Mouse (Mus musculus) common myeloid progenitor, adult 5-6 weeks (primary cell): Measurements from ENCODE around the gene Oaz2. TPM values are rescaled to one million over a fixed set of nuclear protein-coding genes. Genes with fewer than 3 reads are reported as not detected.
"Not testable (repeated sequence)": the region's sequence is repeated elsewhere in the genome, so short reads cannot be mapped to it uniquely, and the experiment has no call there.

Experiments
- ATAC-seq: replicated peaks from 2 replicates; pipeline ENCODE4 v1.8.0; 2016; ENCODE audit warnings: low read depth, mild to moderate bottlenecking, moderate TSS enrichment, inconsistent platforms; ENCODE audit not compliant: poor library complexity, severe bottlenecking
- total RNA-seq: library from RNA; stranded (forward); fragments of 200-1000, 187-1606 nt; gene quantifications from 2 replicates; pipeline ENCODE4 v1.2.3, GENCODE M21; 2017

Oaz2 gene
- total RNA-seq, 1 experiment from 2014 or later: 45.3 TPM

DNA sequence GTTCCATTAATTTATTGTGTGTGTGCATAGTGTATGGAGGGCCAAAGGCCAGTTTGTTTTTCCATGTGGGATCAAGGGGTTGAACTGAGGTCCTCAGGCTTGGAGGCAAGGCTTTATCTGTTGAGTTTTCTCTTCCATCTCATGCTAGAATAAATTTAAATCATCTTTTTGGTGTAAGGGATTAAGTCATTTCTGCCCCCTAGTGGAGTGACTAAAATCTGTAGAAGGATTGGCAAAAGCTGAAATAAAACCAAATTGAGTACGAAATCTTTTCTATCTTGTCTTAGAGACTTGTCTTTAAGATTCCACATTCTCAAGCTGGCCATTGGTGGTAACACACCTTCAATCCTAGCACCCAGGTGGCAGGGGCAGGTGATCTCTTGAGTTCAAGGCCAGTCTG lies 15.2 kb downstream of the Oaz2 start:
- ATAC-seq: no peak

DNA sequence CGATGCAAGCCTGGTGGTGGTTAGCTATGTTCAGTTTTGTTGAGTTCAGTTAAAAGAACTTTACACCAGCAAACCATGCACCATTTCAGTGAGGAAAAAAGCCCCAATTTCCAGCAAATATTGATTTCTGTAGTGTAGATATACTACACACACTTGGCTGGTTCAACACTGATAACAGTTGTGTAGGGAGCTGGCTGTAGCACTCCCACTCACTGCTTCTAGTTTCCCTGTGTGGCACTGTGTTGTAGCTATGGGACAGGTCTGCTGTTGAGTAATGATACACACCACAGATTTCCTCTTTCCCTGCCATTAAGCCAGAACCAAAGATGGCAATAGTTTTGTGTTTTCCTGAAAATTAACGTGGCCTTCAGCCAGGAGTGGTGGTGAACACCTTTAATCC lies 16.9 kb downstream of the Oaz2 start:
- no peak for ATAC-seq

DNA sequence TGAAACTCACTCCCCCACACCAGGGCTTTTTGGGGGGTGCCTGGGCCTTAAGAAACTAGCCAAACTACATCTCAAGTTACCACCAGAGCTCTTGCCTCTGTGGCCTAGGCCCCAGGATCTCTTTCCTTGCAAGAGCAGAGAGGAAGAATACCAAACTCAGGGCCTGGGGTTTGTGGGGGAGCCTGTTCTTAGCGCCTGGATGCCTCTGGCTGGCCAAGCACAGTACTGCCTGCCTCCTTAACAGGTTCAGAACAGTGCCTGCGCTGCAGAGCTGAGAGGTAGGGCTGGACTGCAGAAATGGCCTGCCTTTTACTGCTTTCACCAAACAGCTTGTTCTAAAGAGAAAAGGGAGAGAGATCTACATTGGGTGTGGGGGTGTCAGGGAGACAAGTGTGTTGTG lies 22.1 kb downstream of the Oaz2 start:
- not testable (repeated sequence) for ATAC-seq

DNA sequence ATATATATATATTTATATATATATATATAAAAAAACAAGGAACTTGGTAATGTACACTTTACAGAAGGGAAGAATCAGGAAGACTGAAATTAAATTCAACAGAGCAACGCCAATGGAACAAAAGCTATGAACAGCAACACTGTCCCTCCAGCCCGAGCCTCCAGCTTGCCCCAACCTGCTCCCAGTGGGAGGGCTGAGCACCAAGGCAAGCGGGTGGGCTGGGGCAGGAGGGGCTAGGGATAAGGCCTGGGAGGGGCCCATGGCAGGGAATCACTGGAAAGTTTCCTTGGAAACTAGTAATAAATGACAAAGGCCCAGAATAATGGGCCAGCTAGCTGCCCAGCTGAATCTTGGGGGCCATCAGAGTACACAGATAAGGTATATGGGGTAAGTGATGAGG lies 24.7 kb downstream of the Oaz2 start:
- ATAC-seq: no peak

DNA sequence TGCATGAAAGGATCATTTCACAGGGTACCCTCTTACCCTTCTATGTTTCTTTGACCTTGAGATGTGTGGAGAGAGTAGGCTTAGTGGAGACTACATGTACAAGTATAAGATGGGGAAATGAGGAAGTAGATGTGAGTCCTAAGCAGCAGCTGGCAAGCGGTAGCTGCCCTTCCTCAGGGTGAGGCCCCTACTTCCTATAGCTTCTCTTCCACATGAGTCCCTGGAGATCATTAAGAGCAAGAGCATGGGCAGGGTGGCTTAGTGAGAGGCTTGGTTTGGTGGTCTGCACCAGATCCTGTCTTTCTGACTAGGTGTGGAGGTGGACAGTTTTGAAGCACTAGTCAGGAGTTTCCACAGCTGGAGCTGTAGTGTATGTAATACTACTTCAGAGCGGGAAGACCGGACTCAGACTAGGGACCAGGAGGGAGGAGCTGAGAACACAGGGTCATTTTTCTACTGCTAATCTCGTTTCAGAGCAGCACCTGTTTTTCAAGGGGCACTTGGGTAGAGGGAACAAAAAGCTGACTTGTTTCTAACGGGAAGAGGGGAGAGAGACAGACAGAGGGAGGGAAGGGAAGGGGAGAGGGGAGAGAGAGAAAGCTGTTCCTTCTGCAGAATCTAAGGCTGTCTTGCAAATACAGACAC lies 25.3 kb downstream of the Oaz2 start:
- peak; percentile 86 for ATAC-seq

DNA sequence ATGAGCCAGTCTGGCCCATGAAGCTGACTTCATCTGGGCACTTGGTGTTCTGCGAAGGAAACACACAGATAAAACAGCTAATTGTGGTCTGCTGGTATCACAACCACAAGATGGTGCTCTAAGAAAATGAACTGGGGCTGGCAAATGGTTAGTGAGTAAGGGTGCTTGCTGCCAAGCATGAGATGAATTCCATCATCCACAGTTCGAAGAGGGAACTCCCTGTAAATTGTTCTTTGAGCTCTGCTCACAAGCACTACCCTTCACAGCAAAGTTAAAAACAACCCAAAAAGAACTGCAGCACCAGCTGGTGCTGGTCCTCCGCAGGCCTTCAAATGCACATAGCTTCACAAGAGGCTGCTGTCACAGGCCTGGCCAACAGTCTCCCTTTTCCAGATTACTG lies 27.8 kb downstream of the Oaz2 start:
- peak; percentile 40; the same call in 1 of the 2 replicates for ATAC-seq

DNA sequence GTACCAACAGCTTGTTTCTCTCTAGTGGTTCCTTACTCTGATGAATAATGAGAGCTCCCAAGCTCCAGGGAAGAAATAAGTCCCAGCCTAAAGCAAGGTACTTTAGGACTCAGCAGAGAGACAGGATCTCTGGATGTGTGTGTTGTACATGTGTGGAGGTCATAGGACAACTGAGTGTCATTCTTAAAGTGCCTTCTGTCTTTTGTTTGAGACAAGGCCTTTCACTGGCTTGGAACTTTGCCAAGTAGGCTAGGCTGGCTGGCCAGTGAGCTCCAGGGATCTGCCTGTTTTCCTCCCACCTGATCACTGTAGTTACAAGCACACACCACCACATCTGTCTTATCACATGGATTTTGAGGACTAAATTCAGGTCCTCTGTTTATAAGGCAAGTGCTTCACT lies 28.5 kb downstream of the Oaz2 start:
- no peak for ATAC-seq

DNA sequence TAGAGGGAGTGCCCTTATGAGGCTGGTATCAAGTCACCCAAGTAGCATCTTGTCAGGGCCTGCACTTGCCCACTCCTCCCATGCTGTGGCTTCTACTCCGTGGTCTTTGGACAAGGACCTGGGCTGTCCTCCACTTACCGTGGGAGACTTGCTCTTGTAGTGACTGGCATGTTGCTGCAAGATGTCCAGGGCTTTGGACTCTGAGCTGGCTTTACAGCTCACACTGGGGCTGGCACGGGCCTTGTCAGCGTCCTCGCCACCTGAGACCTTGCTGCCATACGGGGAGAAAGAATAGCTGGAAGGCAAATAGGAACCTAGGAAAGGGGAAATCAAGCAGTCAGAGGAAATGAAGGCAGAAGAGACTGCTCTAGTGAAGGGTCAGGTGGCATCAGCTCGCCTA lies 29.6 kb downstream of the Oaz2 start:
- no peak for ATAC-seq

DNA sequence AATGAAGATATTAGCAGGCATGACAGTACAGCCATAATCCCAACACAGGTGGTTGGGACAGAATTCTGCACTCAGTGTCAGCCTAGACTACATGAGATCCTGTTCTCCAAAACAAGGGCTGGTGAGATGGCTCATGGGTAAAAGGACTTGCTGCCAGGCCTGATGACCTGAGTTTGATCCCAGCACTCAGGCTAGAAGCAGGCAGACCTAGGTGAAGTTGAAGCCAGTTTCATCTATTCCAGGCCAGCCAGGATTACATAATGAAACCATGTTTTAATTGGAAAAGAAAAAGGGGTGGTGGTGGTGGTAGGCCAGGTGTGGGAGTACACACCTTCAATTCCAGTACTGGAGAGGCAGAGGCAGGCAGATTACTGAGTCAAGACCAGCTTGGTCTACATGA lies 30.2 kb downstream of the Oaz2 start:
- no peak for ATAC-seq

DNA sequence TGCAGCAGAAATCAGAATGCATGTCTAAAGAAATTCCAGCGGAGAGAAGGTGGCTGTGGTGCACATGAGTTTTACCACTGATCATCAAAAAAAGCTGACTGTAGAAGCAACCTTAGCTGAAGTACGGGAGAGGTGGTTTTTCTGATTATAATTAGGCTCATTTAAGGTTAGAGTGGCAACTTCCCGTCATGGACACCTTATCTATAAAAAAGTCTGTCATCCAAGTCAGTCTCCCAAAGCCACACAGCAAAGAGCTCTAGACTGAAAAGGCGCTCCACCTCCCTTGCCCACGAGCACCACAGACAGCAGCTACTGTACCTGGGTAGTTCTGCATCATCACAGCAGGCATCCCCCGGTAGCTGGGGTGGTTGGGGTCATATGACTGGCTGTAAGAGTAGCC lies 32.7 kb downstream of the Oaz2 start:
- ATAC-seq: no peak

DNA sequence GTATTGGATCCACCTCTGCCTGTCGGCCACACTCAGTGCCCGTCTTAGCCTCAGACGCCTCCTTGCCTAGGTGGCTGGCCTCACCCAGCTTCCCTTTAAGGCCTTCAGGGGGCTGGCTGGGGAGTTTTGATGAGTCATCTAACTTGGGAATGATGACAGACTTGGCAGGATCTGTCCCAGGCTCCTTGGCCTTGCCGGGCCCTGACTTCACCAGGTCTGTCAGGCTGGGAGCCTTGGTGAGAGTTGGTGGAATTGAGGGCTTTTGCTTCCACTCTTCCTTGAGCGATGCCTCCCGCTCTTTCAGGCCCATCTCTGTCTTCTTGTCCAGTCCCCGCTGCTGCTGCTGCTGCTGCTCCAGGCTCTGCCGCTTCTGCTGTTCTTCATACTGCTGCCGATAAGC lies 34.5 kb downstream of the Oaz2 start:
- no peak for ATAC-seq

DNA sequence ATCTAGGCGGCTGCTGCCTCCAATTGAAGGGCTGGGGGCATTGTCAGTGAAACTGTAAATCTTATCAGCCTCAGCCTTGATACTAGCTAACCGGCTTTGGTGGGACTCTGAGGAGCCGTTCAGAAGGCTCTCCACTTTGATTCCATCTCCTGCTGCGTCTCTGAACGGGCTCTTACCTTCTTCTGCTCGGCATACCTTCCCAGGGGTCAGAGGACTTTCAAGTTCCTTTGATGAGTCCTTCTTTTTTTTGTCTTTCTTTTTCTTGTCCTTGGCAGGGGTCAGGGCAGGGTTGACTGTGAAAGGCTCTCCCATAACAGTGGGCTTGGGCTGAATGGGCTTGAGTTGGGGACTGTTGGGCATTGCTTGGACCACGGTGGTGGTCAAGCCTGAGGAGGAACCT lies 35.4 kb downstream of the Oaz2 start:
- ATAC-seq: no peak

DNA sequence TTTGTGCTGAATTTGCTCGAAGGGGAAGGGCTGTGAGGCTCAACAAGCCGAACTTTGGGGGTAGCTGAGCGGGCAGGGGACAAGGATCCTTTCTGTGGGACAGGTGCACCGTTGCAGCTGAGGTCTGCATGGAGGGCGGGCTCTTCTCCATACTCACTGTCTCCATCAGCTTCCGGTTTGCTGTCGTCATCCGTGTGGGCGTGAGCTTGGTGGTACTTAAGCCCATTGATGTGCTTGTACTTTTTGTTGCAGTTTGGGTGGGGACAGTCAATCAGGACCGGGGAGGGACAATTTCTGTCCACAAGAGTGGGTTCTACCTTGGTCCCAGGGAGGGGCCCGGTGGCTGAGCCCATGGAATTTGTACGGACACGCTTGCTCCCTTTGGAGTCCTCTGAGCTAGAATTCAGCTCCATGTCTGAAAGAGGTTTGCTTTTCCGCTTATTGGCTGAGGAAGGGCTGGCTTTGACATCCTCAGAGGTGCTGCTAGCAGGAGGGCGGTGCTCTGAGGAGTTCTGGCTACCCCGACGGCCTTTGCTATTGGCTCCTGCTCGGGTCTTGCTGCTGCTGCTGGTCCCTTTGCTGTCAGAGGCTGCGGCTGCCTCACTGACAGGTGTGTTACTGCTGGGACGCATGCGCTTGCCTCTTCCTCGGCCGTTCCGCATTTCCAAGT lies 36.3 kb downstream of the Oaz2 start:
- no peak for ATAC-seq

DNA sequence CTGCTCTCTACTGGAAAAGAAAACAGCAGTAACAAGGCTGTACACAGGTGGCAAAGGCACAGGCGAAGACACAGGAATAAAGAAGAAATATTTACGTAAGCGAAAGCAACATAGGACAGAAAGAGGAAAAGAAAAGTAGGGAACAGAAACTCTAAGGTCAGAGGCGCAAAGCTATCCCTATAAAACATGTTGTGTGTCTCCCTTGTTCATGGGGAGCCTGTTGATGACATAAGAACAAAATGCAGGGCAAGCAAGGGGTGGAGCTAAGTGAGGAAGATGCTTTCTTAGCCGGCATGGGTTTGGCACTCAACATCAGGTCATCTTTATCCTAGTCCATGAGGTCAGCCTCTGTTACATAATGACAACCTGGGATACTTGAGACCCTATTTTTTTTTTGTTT lies 50.4 kb downstream of the Oaz2 start:
- no peak for ATAC-seq

DNA sequence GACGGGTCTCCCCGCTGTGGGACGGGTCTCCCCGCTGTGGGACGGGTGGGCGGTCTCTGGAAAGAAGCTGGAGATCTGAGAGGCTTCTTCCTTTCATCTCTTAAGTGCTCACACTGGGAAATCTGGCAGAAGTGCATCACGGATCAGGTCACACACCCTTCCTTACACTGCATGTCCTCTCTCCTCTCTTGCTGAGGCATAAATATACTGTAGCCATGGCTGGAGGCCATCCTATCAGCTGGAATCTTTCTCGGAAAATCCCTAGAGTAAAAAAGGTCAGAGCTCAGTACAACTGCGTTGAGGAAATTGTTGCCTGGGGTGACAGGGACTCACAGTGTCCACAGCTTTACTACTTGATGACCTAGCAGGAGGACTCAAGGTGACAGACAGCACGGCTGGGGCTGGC lies 53.4 kb downstream of the Oaz2 start:
- ATAC-seq: no peak

DNA sequence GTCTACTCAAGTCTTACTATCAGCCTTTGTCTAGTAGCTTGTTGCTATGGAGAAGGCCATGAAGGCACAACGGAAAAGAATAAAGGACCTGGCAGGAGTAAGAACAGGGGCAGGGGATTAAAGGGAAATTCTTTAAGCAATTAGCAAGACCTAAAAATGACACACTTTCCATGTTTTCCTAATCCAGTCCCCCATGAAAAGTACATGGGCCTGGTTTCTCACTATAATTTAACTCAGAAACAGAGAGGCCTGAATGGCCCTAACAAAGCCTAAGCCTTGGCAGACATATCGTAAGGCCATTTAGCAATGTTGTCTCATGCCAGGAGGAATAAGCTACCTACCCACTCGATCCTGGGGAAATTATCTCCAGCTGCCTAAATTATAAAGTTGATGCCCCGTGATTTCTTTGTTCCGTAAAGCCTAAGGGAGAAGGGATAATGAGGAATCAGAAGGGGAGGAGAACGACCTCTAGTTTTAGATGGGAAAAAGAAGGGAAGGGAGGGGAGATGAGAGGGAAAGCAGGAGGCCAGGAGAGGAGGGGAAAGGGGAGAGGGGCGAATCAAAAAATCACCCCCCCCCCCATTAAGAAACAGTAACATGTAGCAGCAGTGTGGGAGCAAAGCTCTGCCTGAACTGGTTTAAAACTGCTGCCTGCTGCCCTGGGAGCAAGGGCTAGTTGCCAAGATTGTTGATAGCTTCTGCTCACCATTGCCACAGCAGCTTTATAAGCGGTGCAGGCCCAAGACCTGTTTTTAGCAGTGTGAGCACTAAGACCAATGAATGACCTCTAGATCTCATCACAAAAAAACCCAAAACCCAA lies 56.9 kb downstream of the Oaz2 start:
- no peak for ATAC-seq

DNA sequence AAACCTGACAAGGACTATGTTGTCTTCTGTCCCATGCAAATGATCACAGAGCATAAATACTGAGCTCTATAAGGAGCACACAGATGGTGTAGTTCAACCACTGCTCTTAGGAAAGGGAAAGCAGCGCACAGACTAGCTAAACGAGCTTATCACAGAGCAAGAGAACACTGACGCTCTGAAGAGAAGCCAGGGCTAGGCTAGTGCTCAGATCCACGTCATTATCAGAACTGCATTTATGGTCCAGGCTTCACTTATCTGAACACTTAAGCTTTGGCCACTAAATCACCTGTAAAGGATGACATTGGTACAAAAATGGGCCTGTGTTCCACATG lies 57.5 kb downstream of the Oaz2 start:
- ATAC-seq: no peak

DNA sequence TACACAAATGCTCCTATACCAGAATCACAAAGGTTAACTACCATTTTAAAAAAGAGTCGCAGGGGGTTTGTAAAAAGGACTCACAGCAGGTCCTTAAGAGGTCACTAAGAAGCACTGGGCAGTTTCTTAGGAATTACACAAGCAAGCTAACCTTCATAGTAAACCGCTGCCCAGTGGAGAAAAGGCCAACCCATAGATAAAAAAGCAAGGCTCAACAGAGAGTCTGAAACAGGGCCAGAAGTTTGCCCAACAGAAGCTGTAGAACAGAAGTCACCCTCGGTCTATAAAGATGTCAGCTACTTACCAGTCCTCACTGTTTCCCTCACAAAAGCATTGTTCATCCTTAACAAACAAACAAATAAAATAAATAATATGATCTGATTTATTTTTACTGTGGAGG lies 58.6 kb downstream of the Oaz2 start:
- ATAC-seq: no peak

DNA sequence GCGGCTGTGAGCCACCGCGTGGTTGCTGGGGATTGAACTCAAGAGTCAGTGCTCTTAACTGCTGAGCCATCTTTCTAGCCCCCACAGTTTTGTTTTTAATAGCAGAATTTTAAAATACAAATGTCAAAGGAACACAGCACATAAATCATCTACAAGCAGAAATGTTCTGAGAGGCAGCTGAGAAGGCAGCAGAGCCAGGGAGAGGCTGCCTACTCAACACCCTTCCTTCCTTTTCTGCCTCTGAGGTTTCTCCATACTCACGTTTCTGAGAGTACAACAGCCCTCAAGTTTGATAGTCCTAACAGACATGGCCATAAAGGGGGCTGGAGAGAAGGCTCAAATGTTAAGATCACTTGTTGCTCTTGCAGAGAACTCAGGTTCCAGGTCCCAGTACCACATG lies 59.7 kb downstream of the Oaz2 start:
- no peak for ATAC-seq

DNA sequence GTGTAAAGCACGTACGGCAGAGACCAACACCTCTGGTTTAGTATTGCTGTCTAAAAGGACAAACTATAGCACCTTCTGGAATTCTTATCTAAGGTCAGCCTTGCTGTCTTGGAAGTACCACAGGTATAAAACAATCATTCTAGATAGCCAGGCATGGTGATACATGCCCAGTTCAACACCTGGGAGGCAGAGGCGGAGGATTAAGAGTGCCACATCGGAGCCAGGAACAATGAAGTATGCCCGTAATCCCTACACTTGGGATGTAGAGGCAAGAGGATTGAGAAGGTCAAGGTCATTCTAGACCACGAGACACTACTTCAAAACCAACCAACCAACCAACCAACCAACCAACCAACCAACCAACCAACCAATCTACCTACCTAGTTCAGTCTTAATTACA lies 60.8 kb downstream of the Oaz2 start:
- ATAC-seq: no peak

DNA sequence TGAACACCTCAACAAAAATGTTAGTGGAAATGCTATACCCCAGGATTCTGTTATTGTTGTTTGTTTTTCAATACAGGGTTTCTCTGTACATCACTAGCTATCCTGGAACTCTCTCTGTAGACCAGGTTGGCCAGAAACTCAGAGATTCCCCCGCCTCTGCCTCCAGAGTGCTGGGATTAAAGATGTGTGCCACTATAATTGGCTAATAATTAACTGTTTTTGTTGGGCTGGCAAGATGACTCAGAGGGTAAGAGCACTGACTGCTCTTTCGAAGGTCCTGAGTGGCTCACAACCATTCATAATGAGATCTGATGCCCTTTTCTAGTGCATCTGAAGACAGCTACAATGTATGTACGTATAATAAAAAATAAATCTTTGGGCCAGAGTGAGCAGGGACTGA lies 67.1 kb downstream of the Oaz2 start:
- ATAC-seq: no peak
